Mouse (Mus musculus): ENCODE measurements around the gene Ms4a15.

The Ms4a15 gene

GRCm38 (mm10) chr19:10993150-10993549 is at the start of gene Ms4a15:
Ms4a15 (minus strand) TSS chr19:10993250.
- DNase-seq, result no peak

- DNase-seq, result no peak
These were observed 44.5 kb upstream of the Ms4a15 start for GRCm38 (mm10) chr19:11037570-11037969.

GRCm38 (mm10) chr19:11022382-11022781 is 29.3 kb upstream of the Ms4a15 start:
- no peak for DNase-seq

- DNase-seq, result no peak
These were observed 24.8 kb upstream of the Ms4a15 start, which contains the start of gene Ms4a18 for GRCm38 (mm10) chr19:11017891-11018290. Ms4a18 (minus strand) TSS chr19:11018031.

DNA sequence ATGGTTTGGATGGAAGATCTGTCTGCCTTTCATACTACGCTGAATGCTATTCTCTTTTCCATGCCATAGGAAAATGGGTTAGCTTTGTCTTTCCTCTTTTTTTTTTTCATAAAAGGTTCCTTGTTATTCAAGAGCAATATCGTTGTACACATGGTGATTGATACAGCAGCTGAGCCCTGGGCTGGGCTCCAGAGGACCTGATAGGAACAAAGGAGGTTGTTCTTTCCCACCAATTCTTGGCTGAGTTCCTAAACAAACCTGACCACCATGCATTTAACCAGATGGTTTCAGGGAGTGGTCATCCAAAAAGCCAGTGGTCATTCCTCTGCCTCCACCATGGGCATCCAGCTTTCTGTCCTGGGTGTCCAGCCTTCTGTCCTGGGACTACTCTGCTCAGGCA is 24.2 kb upstream of the Ms4a15 start:
- no peak for DNase-seq

DNA sequence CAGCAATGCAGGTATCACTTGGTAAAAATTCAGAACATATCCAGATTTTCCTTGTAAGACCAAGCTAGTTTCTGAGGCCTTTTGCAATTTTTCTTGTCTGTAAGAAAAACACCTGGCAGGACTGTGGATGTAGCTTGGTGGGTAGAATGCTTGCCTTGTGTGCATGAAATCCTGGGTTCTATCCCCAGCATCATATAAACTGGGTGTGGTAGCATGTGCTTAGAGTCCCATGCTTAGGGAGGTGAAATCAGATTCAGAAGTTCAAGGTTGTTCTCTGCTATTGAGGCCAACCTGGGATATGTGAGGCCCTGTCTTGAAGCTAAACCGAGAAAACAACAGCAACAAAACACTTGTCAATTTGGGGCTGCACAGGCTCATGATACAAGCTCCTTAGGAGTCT is 22.9 kb upstream of the Ms4a15 start:
- no peak for DNase-seq

GRCm38 (mm10) chr19:11015468-11015867 is 22.4 kb upstream of the Ms4a15 start:
- no peak for DNase-seq

GRCm38 (mm10) chr19:10991911-10992310 is 1.1 kb downstream of the Ms4a15 start:
- no peak for DNase-seq

GRCm38 (mm10) chr19:10990751-10991150 is 2.3 kb downstream of the Ms4a15 start:
- DNase-seq, result no peak

GRCm38 (mm10) chr19:10988563-10988962 is 4.5 kb downstream of the Ms4a15 start:
- no peak for DNase-seq

DNA sequence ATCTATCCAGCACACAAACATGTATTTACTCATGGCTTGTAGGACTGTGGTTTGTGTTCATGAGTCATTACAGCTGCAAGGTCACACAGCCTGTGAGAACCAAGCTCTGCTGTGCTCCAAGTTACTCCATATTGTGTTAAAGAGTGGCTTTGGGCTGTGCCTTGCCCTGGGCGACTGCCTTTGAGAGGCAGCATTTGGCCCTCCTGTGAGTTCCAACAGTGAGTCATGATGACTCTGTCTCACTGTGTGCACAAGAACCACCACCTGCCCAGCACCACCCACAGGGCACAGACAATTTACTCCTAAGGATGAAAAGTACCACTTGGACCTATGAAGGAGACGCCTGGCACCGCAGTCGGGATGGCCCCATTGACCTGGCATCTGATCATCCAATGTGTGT is 7.2 kb downstream of the Ms4a15 start:
- no peak for DNase-seq

- no peak for DNase-seq
These were observed 8.5 kb downstream of the Ms4a15 start for GRCm38 (mm10) chr19:10984551-10984950.

DNA sequence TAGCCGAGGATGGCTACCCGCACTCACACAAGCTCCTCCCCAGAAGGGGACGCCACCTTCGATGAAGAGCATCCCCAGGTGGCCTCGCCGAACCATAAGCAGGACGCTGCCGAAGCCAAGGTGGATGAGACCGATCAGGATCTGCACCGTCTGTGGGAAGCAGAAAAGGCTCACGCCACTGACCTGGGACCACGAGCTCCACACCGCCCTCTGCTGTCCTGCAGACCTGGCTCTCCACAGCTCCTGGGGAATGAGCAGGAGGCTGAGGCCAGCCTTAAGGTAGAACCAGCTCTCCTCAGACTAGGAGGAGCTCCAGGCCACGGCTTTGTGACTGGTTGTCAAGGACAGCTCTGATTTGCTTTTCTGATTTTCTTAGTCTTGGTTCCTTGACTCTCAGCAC is 9.9 kb downstream of the Ms4a15 start:
- peak; percentile 29 to 34 for DNase-seq

DNA sequence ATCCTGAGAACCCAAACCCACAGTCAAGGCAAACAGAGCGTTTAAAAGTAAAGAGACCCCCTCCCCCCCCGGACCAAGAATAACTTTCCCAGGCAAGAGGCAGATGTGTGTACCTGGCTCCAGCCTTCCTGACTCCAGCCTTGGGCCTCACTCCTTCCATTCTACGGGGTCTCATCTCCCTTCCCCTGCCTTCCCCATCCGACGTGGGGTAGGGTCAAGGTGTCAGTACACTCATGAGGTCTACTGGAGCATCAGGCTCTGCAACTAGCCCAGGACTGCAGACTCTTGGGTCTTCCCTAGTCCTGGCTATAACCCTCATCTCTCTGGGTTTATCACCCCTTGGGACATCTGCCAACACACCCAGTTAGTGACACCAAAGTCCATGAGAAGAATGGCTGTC is 12.8 kb downstream of the Ms4a15 start:
- no peak for DNase-seq

DNA sequence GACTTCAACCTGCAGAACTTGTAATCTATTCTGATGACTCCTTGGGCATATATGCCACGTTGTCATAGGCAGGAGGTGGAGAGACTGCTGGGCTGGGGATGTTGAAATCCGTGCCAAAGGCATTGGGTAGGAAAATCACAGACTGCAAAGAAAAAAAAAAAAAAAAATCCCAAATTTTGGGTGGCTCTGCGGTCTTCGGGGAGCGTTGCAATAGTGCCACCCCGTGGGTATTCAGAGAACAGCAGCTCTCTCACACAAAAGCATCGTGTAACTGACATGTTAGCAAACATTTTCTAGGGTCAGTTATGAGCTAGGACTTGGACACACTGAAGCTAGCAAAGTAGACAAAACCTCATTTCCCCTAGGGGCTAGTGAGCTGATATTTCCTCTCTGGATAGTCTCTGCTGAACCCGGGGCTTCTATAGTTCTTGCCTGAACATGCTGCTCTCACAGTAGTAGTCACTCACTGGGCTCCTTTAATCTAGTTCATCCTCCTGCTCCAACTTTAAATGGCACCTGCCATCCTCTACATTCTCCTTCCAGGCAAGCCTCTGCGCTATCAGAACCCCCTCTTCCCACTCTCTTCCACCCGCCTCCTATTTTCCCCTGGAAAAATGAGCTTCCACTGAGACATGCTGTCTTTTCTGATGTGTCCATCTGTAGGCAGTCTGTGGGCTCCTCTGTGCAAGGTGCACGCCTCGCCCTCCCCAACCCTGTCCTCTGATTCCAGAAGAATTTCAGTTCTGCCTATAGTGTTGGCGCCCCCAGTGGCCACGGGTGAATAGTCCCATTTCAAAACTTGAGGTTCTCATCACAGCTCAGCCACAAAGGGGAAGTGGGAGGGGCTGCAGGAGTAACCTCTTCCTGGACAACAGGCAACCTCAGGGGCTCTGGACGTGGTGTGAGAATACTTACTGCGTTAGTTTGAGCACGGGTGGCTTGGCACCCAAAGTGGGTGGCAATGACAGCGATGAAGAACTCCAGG is 13.6 kb downstream of the Ms4a15 start:
- DNase-seq, result peak; percentile 91 to 92

- peak in 1 of 2 experiments; percentile 13 for DNase-seq
These were observed 16.7 kb downstream of the Ms4a15 start for GRCm38 (mm10) chr19:10976318-10976717.

GRCm38 (mm10) chr19:10975187-10975586 is 17.9 kb downstream of the Ms4a15 start:
- no peak for DNase-seq

DNA sequence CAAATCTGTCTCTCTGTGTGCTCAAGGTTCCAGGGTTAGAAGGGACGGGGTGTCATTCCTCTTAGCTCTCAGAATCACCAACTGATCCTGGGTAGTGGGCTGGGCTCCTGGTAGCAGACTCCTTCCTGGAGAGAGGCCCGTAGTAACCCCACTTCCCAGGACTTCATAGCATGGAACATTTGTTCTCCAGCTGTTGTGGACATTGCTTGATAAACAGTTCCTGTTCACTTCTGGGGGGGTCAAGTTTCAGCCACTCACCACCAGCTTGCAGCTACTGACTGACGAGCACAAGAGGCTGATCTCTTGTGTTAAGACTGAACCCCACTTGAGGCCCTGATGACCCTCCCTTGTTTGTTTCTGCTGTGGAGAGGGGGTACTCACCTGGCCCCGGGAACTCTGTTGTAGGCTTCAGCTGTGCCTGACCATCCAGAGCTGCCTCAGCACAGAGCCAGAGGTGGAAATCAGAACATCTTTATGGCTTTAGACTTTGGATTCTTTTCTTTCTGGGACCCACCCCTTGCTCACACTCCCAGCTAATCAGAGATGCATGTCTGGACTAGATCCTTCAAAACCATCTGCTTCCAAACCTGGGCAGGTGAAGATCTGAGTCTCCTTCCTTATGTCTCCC is 18.7 kb downstream of the Ms4a15 start, which contains the start of gene Ms4a10:
Gene Ms4a10 (minus strand): TSS at position 433 of the 628 bp plus-strand sequence.
- DNase-seq, result no peak

GRCm38 (mm10) chr19:10973187-10973586 is 19.9 kb downstream of the Ms4a15 start:
- no peak for DNase-seq

- no peak for DNase-seq
These were observed 20.4 kb downstream of the Ms4a15 start for GRCm38 (mm10) chr19:10972660-10973059.

- DNase-seq, result no peak
These were observed 22.6 kb downstream of the Ms4a15 start for GRCm38 (mm10) chr19:10970457-10970856.

DNA sequence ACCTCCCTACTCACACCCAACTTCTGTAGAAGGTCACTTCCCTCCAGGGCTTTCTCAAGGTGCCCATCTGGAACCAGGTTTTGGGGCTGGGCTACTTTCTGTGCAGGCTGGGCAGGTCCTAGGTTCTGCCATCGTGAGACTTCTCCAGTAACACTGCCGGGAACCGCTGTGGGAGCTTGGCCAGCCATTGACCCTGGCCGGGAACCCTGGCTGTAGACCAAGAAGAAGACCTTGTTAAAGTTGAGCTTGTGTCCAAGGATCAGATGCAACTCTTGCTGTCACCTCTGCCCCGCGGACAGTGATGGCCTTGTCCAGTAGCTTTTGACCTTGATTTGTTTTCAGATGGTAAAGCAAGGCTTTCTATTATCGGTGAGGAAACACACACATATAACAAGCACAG is 24.5 kb downstream of the Ms4a15 start:
- no peak for DNase-seq

- DNase-seq, result no peak
These were observed 27.3 kb downstream of the Ms4a15 start for GRCm38 (mm10) chr19:10965721-10966120.

DNA sequence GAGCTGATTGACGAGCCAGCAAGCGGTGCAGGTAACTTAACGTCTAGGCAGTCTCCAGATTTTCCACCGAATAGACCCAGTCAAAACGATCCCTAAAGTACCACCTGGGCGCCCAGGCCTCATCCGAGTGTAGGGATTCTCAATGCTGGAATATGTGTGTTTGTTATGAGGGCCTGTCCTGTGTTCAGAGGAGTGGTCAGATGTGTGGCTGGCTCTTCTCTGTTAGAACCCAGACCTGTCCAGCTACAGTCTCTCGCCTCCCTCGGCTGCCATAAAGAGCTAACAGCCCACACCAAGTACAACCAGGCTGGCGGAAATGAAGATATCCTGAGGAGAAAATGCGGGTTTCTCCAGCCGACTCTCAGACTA is 33.1 kb downstream of the Ms4a15 start:
- no peak for DNase-seq

All from thymus, postnatal 36 days (tissue).